Mouse (Mus musculus) limb, embryonic 12.5 days (tissue): ENCODE data around the gene Gm20696. TPM values are rescaled to one million over a fixed set of nuclear protein-coding genes. Genes with fewer than 3 reads are reported as not detected.

Experiments
- ATAC-seq: fragments of 200-750 bp; cut with Nextera tagmentation; 2 replicates; pipeline ENCODE4 v1.8.0; 2017; ENCODE audit warnings: low read depth, moderate TSS enrichment; ENCODE audit not compliant: insufficient number of reproducible peaks, insufficient read depth, low FRiP score, low TSS enrichment
- H3K27ac ChIP-seq: fragments of 300-500 bp; sonication (generic); 2 replicates; pipeline ENCODE4 v1.5.1; 2016; ENCODE audit warnings: mild to moderate bottlenecking, moderate library complexity
- H3K27me3 ChIP-seq: fragments of 300-500 bp; sonication (generic); 2 replicates; pipeline ENCODE4 v1.6.1; 2016; ENCODE audit warnings: mild to moderate bottlenecking, moderate library complexity
- H3K36me3 ChIP-seq: fragments of 300-500 bp; sonication (generic); 2 replicates; pipeline ENCODE4 v1.6.1; 2016; ENCODE audit warnings: mild to moderate bottlenecking, moderate library complexity
- H3K4me1 ChIP-seq: fragments of 300-500 bp; sonication (generic); replicated peaks from 2 replicates; pipeline ENCODE4 v1.6.1; 2016
- H3K4me2 ChIP-seq: fragments of 300-500 bp; sonication (generic); 2 replicates; pipeline ENCODE4 v1.6.1; 2016; ENCODE audit warnings: mild to moderate bottlenecking, moderate library complexity
- H3K4me3 ChIP-seq: fragments of 300-500 bp; sonication (generic); replicated peaks from 2 replicates; pipeline ENCODE4 v1.5.1; 2016; ENCODE audit warnings: mild to moderate bottlenecking
- H3K9ac ChIP-seq: fragments of 300-500 bp; sonication (generic); replicated peaks from 2 replicates; pipeline ENCODE4 v1.6.1; 2016; ENCODE audit warnings: mild to moderate bottlenecking, moderate library complexity
- H3K9me3 ChIP-seq: fragments of 300-500 bp; sonication (generic); 2 replicates; pipeline ENCODE4 v1.6.1; 2016; ENCODE audit warnings: mild to moderate bottlenecking, moderate library complexity
- WGBS: fragments of 180-500 bp; shearing (Covaris S2); methylation state at CpG from one replicate; pipeline ENCODE4 v1.1.7; 2016; 5-methylcytosine and 5-hydroxymethylcytosine counted together
- polyA plus RNA-seq: library from polyadenylated mRNA; unstranded; fragments of >200 nt; fragmentation: Nextera tagmentation; extraction: Ambion mirVana; gene quantifications from 2 replicates; pipeline ENCODE4 v1.2.1, GENCODE M21; 2016

Gm20696 gene
- polyA plus RNA-seq, 1 experiment from 2014 or later = 7.6 TPM

GRCm38 (mm10) chr6:99463906-99464305, 202.7 kb downstream of the Gm20696 start:
- no peaks in the 10 kb centered on the region for H3K36me3 ChIP-seq
- no peak overlapping the region for H3K27ac ChIP-seq
- H3K4me3 ChIP-seq = no peak overlapping the region
- no peaks in the 10 kb centered on the region for H3K27me3 ChIP-seq
- 95% methylated on average over 7 of the region's 7 CpGs for WGBS
- ATAC-seq = no peak
- H3K9me3 ChIP-seq = no peaks in the 10 kb centered on the region
- H3K9ac ChIP-seq = no peak overlapping the region
- H3K4me1 ChIP-seq = peaks cover 11% of the 10 kb centered on the region
- H3K4me2 ChIP-seq = no peak overlapping the region

DNA sequence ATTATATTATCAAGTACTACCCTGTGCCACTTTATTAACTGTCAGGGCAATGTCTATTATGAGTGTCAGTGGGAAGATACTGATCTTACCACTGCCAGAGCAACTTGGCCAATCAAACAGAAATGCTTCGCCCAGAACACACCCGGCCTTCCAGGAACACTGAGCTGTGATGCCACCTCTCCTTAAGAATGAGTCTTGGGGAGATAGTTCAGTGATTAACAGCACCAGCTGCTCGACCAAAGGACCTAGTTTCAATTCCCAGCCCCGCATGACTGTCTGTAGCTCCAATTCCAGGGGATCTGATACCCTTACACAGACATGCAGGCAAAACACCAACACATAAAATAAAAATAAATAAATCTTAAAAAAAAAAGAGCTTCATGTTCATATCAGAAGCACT, 207.8 kb downstream of the Gm20696 start:
- WGBS = 84% methylated on average over 4 of the region's 4 CpGs
- peaks cover 8% of the 10 kb centered on the region; the same call in 1 of the 2 replicates for H3K36me3 ChIP-seq
- H3K9me3 ChIP-seq = no peaks in the 10 kb centered on the region
- H3K4me1 ChIP-seq = no peaks in the 10 kb centered on the region; the same call in 1 of the 2 replicates
- H3K27me3 ChIP-seq = no peaks in the 10 kb centered on the region
- H3K4me3 ChIP-seq = no peak overlapping the region
- ATAC-seq = no peak
- H3K9ac ChIP-seq = no peak overlapping the region
- H3K27ac ChIP-seq = no peak overlapping the region
- H3K4me2 ChIP-seq = no peak overlapping the region

GRCm38 (mm10) chr6:99453763-99454520, 212.7 kb downstream of the Gm20696 start:
- ATAC-seq = no peak
- Histone ChIP-seq H3K4me1 (peaks cover 21% of the 10 kb centered on the region), H3K4me2 (no peak overlapping the region), H3K9me3 (no peaks in the 10 kb centered on the region), H3K9ac (no peak overlapping the region), H3K27me3 (no peaks in the 10 kb centered on the region), H3K36me3 (peaks cover 8% of the 10 kb centered on the region; the same call in 1 of the 2 replicates), H3K4me3 (no peak overlapping the region), H3K27ac (no peak overlapping the region)
- 79% methylated on average over 7 of the region's 7 CpGs for WGBS

GRCm38 (mm10) chr6:99452638-99453185, 213.9 kb downstream of the Gm20696 start:
- ATAC-seq = no peak
- Histone ChIP-seq H3K4me3 (no peak overlapping the region), H3K4me1 (peaks cover 23% of the 10 kb centered on the region), H3K9ac (no peak overlapping the region), H3K27me3 (no peaks in the 10 kb centered on the region), H3K36me3 (peaks cover 8% of the 10 kb centered on the region; the same call in 1 of the 2 replicates), H3K27ac (no peak overlapping the region), H3K9me3 (no peaks in the 10 kb centered on the region), H3K4me2 (no peak overlapping the region)
- 73% methylated on average over 2 of the region's 2 CpGs for WGBS

DNA sequence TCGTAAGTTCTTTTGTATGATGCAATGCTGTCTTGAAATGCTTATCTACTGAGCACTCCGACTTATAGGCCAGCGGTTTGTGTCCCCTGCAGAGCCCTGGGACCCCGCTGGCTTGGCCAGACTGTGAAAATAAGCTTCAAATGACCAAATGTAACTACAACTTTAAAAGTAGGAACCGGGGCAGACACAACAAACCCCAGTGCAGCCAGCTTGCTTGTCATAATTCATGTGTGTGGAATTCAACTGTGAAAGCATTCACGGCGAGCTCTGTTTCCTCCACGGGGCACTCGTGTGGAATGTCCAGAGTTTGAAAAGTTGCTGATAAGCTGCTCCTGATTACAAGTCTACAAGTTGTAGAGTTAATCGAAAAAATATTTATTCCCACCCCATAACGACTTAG, 215.1 kb downstream of the Gm20696 start:
- peaks cover 11% of the 10 kb centered on the region; the same call in 1 of the 2 replicates for H3K36me3 ChIP-seq
- peaks cover 26% of the 10 kb centered on the region for H3K4me1 ChIP-seq
- no peak overlapping the region for H3K9ac ChIP-seq
- H3K4me2 ChIP-seq = no peak overlapping the region
- no peaks in the 10 kb centered on the region for H3K27me3 ChIP-seq
- no peaks in the 10 kb centered on the region for H3K9me3 ChIP-seq
- no peak overlapping the region for H3K4me3 ChIP-seq
- 42% methylated on average over 11 of the region's 11 CpGs for WGBS
- peak overlapping the region; percentile 47; the same call in 1 of the 2 replicates for H3K27ac ChIP-seq
- ATAC-seq = no peak

- Histone ChIP-seq H3K9me3 (no peaks in the 10 kb centered on the region), H3K27me3 (no peaks in the 10 kb centered on the region), H3K4me2 (no peak overlapping the region), H3K36me3 (0 out of 2 replicates have a peak, but pooled peaks cover 3% of the 10 kb centered on the region), H3K4me1 (peaks cover 27% of the 10 kb centered on the region), H3K9ac (no peak overlapping the region), H3K4me3 (no peak overlapping the region), H3K27ac (no peak overlapping the region)
- no peak for ATAC-seq
- WGBS = 79% methylated on average over 4 of the region's 4 CpGs
Measured at GRCm38 (mm10) chr6:99447447-99447846, 219.2 kb downstream of the Gm20696 start.

- 0 out of 2 replicates have a peak, but pooled peaks cover 3% of the 10 kb centered on the region for H3K36me3 ChIP-seq
- H3K4me2 ChIP-seq = no peak overlapping the region
- 87% methylated on average over 12 of the region's 12 CpGs for WGBS
- H3K4me3 ChIP-seq = no peak overlapping the region
- no peak overlapping the region for H3K9ac ChIP-seq
- H3K27ac ChIP-seq = no peak overlapping the region
- ATAC-seq = no peak
- no peaks in the 10 kb centered on the region for H3K27me3 ChIP-seq
- H3K9me3 ChIP-seq = no peaks in the 10 kb centered on the region
- peaks cover 23% of the 10 kb centered on the region for H3K4me1 ChIP-seq
Measured at GRCm38 (mm10) chr6:99446801-99447415, 219.7 kb downstream of the Gm20696 start.

- Histone ChIP-seq H3K27ac (no peak overlapping the region), H3K4me3 (no peak overlapping the region), H3K36me3 (0 out of 2 replicates have a peak, but pooled peaks cover 3% of the 10 kb centered on the region), H3K27me3 (no peaks in the 10 kb centered on the region), H3K4me2 (no peak overlapping the region), H3K9me3 (no peaks in the 10 kb centered on the region), H3K9ac (no peak overlapping the region), H3K4me1 (peaks cover 39% of the 10 kb centered on the region)
- no peak for ATAC-seq
- WGBS = 65% methylated on average over 5 of the region's 5 CpGs
Measured at GRCm38 (mm10) chr6:99443460-99443859, 223.1 kb downstream of the Gm20696 start.

DNA sequence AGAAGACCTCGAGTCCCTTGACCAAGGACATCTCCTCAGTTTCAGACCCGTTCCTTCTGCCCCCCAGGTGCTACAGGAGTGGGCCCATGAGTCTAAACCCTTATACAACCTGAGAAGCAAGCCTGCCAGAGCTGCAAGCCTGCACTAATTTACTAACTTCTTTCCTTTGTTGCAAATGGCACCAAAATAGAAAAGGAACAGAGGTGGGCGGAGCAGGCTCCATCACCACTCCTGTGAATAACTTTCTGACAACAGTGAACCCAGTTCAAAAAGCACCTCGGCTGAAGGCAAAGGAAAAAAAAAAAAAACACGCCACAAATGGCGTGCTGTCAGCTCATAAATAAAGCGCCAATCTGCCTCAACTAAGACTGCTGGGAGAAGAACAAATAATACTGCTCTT, 225.5 kb downstream of the Gm20696 start:
- H3K9ac ChIP-seq = no peak overlapping the region
- peaks cover 45% of the 10 kb centered on the region for H3K4me1 ChIP-seq
- no peaks in the 10 kb centered on the region for H3K9me3 ChIP-seq
- H3K4me3 ChIP-seq = no peak overlapping the region
- no peak for ATAC-seq
- H3K36me3 ChIP-seq = no peaks in the 10 kb centered on the region
- no peak overlapping the region for H3K27ac ChIP-seq
- H3K27me3 ChIP-seq = no peaks in the 10 kb centered on the region
- no peak overlapping the region for H3K4me2 ChIP-seq
- whole genome bisulfite sequencing = 51% methylated on average over 7 of the region's 7 CpGs

DNA sequence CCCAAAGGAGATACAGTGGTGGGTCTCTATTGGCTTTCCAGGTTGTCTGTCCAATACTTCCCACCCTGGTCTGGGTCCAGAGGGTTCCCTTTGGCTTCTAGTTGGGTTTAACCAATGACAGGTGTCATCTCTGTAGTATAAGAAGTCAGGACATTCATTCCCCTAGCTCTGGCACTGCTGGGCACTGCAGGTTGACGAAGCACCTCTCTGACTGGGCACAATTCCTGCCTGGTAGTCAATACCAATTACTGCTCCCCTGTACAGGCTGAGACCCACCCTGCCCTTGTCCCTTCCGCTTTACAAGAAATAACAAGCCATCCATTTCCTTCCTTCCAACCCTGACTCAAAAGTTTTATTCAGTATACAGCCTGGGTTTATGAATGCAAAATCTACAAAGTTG, 226.0 kb downstream of the Gm20696 start:
- Histone ChIP-seq H3K9me3 (no peaks in the 10 kb centered on the region), H3K36me3 (no peaks in the 10 kb centered on the region), H3K4me2 (no peak overlapping the region), H3K9ac (no peak overlapping the region), H3K27me3 (no peaks in the 10 kb centered on the region), H3K27ac (no peak overlapping the region), H3K4me3 (no peak overlapping the region), H3K4me1 (peaks cover 45% of the 10 kb centered on the region)
- 79% methylated on average over 2 of the region's 2 CpGs for WGBS
- ATAC-seq = no peak

- Histone ChIP-seq H3K27me3 (no peaks in the 10 kb centered on the region), H3K27ac (peak overlapping the region; percentile 72), H3K9ac (no peak overlapping the region), H3K4me3 (no peak overlapping the region), H3K4me2 (peak overlapping the region; percentile 35), H3K36me3 (no peaks in the 10 kb centered on the region), H3K9me3 (no peaks in the 10 kb centered on the region), H3K4me1 (peaks cover 45% of the 10 kb centered on the region)
- no peak for ATAC-seq
- WGBS = 2% methylated on average over 9 of the region's 9 CpGs
Measured at GRCm38 (mm10) chr6:99439878-99440361, 226.7 kb downstream of the Gm20696 start.
